Mouse (Mus musculus): ENCODE results near the gene Adgrf5.
"Not testable (repeated sequence)": the region's sequence is repeated elsewhere in the genome, so short reads cannot be mapped to it uniquely, and the experiment has no call there.

The Adgrf5 gene

DNA sequence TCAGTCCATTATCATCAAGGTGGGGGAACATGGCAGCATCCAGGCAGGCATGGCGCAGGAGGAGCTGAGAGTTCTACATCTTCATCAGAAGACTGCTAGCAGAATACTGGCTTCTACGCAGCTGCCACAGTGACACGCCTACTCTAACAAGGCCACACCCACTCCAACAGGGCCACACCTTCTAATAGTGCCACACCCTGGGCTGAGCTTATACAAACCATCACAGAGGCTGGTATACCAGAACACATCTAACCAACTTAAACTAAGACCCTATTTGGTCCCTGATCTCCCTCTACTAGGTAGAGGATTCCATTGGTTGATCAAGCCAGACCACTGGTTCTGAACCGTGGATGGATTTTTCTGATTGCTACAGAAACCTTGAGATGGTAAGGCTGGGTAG lies 112.3 kb downstream of the Adgrf5 start:
- no peak for DNase-seq

DNA sequence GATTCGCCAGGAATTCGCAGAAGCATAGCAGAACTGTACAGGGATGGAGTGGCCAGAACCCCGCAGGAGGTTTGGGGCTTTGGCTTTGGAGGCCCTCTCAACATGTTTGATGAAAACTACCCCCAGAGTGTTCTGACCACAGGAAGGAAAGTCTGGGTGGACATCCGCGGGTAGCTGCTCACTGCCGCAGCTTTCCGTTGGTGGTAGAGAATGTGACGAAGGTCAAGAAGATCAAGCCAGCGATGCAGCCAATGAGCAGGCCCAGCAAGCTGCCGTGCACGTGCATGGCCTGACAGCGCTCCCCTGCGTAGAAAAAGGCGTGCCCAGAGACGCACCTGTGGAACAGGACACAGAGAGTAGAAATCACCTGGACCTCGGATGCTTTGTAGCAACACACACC lies 114.5 kb downstream of the Adgrf5 start:
- DNase-seq, result no peak

DNA sequence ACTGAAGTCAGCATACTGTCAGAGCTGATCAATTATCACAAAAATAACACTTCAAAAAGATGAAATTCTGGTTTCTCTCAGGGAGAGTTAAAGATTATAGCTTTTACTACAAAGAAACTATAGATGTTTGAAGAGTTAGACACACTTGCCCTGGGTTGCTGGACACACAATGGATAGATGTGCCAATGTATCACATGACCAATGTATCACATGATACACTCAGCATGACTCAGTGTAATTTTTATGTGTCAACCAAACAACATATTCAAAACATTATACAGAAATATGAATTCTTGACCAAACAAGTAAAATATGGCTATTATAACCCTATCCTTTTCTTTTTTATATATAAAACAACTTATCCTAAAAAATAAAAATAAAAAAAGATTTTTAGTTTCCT lies 117.4 kb downstream of the Adgrf5 start:
- no peak for DNase-seq

DNA sequence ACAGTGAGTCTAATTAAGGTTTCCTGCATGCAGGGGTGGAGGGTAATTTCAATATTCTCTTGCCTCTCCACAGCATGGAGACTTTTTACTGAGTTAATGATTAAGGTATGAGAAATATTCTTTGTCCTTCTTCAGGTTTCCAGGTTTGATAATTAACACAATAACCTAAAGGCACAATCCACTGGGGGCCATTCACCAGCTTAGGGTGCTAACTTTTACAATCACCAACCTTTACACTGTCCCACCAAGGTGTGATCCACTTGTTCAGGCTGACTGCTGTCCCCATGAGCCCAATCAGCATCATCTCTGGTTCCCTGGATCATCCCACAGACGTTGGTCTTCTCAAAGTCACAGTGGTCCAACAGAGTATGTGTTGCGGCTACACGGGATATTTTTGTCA lies 125.7 kb downstream of the Adgrf5 start:
- no peak for DNase-seq

DNA sequence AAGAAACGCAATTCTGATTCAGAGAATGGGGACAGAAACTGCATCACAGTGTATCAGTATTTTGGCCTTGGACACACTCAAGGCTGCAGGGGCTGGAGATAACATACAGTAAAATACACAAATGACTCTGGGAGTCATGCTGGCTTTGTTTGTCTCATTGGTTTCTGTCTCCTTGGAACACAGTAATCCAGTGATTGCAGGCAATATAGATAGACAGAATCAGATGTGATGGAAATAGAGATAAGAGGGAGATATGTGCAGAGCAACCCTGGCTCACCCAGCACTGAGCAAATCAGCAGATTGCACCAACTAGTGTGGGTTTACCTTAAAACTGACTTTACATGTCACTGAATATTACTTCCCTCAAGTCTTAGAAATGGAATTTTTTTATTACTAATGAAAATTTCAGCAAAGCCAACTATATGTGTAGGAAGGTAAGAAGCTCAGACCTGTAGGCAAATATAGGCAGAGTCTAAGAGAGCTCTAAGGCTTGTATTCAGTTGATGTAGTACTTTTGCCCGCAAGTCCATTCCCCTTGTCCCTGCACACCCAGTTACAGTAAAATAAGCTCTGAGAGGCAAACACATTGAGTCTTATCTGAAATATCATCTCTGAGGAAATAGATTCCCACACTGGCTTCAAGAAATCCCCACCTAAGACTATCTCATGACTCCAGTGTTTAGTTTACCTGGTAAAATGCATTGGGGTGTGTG lies 128.3 kb downstream of the Adgrf5 start:
- DNase-seq, result no peak

DNA sequence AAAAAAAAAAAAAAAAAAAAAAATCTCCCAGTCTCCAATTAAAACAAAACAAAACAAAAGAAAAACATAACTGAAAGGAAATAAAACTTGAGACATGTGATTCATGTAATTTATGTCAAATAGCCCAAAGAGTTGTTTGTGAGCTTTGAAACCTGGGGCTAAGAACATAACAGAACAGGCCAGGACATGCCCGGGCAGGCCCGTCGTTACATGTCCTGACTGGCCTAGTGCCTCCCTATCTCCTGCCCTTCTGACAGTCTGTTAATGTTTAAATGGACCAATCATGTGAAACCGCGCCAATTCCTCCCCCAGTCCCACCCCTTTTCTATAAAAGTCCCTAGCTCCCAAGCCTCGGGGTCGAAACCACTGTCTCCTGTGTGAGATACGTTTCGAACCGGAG lies 130.1 kb downstream of the Adgrf5 start:
- DNase-seq, result not testable (repeated sequence)

DNA sequence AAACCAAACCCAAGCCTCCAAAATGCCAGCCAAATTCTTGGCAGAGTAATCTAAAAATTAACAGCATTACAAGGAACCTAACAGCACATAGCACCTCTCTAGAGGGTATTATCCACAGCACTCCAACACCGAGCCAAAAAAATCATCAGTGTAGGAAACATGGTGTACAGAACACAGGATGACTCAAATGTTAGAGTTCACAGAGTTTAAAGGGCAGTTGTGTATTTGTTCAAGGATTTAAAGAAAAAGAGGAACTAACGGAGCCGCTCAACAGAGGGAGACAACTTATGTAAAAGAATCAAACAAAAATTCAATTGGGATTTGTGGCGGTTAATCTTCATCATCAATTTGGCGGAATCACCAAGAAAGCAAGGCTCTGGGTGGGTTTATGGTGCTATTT lies 135.3 kb downstream of the Adgrf5 start:
- no peak for DNase-seq

DNA sequence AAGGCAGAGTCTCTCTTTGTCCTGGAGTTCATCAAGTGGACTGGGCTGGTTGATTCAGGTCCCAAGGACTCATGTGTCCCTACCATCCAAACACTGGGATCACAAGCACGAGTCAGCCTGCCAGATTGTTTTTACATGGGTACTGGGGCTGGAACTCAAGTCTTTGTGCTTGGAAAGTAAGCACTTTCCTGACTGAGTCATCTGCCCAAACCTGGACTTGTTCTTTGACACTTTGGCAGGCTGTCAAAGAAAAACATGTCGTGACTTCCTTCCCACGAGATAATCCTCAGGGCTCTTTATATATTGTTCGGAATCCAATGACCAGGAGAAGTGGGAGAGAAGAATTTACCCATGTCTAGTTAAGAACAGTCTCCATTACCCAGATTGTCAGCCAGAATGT lies 137.3 kb downstream of the Adgrf5 start:
- no peak for DNase-seq

DNA sequence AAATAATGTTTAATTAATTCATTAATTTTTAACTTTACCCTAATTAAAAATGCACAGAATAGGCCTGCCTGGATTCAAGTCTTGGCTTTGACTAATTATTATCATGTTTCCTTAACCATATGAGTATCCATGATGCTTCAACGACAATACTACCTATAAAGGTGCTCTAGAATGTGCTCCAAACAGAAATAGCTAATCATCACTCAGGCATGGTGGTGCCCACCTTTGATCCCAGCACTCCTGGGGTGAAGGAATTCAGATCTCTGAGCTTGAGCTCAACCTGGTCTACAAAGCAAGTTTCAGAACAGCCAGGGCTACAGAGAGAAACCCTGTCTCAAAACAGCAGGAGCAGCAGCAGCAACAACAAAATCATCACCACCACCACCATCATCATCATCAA lies 140.3 kb downstream of the Adgrf5 start:
- no peak for DNase-seq

DNA sequence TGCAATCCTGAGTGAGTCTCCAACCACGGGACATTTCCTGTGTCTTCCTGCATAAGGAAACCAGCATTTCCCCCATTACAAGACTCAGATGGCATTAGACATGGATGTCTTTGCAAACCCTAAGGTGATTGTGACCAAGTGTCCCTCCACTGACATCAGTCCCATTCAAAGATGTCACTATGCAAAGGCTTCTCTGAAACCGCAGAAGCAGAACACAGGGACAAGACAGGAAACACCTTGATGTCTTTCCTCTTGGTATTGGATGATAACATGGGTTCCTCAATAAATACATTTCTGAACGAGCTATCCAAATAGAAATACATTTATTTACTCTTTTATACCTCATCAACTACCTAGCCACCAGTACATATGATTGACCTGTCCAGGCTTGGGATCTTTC lies 141.0 kb downstream of the Adgrf5 start:
- no peak for DNase-seq

DNA sequence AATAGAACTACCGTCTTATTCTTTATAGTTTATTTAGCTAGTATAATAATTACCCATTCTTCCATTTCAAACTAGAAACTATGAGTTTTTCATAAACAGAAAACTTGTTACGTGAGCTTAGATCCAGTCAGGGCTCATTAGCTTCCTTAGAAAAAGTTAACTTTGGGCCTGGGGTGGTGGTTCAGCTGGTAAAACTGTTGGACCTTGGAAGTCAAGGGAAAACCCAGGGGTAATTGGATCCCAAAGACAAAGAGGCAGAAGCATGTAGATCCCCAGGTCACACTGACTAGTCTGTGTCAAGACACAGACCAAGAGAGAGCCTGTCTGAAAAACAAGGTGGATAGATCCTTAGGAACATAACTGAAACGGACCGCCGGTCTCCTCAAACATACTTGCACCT lies 141.4 kb downstream of the Adgrf5 start:
- no peak for DNase-seq

DNA sequence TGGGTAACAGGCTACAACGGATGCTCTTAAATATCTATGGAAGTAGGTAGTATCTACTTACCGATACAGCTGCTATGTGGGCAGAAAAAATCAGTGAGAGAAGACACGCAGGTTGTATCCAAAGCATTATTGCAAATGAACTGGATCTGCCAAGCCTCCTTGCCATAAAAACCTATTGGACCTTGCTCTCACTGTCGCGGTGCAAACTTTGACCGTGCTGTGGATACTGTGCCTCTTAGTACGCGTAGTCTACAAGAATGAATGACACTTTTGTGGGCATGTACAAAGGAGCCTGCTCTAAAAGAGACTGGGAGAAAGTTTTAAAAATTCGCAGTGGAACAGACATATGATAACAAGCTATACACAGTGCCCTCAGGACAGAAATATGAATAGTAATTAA lies 142.3 kb downstream of the Adgrf5 start, which contains the start of gene Mep1a:
Mep1a (minus strand) TSS at position 221 of the 400 bp plus-strand sequence.
- DNase-seq, result no peak

DNA sequence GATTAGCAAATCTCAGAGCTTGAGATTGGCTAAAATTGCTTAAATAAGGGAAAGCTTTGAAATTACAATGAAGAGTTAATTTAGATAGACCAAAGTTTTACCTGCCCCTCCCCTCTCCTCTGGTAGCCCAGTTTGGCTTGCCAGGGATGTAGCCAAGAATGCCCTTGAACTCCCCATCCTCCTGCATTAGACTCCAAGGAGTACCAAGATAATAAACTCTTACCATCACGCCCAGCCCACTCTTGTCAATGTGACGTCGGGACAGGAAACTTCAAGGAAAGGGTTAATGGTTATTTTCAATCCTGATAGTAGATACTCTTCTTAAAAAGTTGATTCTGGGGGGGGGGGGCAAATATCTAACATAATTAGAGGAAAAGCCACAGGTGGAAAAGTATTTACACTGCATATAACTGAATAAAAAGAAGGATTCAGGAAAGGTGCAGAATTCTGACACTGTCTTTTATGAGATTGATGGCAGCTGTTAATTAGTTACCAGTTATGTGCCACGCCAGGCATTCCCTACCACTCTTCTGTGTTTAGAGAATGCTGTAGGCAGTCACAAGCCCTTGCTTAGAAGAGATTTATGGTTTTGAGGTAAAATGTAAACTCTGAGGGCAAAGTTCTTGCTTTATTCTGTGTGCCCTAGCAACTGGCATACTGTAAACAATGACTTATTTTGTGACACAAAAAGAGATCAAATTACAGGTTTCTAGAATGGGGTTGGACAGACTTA lies 143.8 kb downstream of the Adgrf5 start:
- DNase-seq, result no peak

DNA sequence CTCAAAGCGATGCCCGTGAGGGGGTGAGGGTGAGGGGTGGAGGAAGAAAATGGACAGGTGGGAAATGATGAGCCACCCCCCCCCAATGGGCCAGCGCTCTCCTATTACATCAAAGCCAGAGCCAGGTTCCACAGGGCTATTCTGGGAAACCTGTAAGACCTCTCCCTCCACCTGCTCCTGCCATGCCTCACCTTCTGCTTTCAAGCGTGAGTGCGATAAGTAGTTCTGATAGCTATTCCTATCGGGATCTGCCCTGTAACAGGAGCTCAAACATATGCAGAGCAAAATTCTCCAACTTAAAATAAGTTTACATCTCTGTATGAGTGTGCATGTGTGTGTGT lies 144.3 kb downstream of the Adgrf5 start:
- no peak for DNase-seq

All from right cerebral cortex, postnatal 4 days (tissue).